Mouse (Mus musculus): Measurements from ENCODE around the gene Mrps27.

- TF ChIP-seq CTCF (IDR thresholded peaks at IDR 0.05; ENCODE audit: insufficient read depth, low read length) (no peak), POLR2A (IDR thresholded peaks at IDR 0.05; ENCODE audit: borderline replicate concordance, extremely low read depth, low read depth, low read length) (no peak)
Observed at GRCm38 (mm10) chr13:99458658-99459386, 114.2 kb downstream of the Mrps27 start.

All from lung, adult 2 months (tissue).